Mouse (Mus musculus) central nervous system, embryonic 11.5 days (tissue): ENCODE data around the gene Hmga1. TPM values are rescaled to one million over a fixed set of nuclear protein-coding genes. Genes with fewer than 3 reads are reported as not detected.

ENCODE experiments used
- polyA plus RNA-seq: library from polyadenylated mRNA; depleted of rRNA; stranded (reverse); fragments of >200 nt; gene quantifications from 2 replicates; pipeline ENCODE4 v1.2.3, GENCODE M21; 2012; rRNA removed

The Hmga1 gene
- polyA plus RNA-seq, result 284 and 304 TPM in 2 replicates

DNA sequence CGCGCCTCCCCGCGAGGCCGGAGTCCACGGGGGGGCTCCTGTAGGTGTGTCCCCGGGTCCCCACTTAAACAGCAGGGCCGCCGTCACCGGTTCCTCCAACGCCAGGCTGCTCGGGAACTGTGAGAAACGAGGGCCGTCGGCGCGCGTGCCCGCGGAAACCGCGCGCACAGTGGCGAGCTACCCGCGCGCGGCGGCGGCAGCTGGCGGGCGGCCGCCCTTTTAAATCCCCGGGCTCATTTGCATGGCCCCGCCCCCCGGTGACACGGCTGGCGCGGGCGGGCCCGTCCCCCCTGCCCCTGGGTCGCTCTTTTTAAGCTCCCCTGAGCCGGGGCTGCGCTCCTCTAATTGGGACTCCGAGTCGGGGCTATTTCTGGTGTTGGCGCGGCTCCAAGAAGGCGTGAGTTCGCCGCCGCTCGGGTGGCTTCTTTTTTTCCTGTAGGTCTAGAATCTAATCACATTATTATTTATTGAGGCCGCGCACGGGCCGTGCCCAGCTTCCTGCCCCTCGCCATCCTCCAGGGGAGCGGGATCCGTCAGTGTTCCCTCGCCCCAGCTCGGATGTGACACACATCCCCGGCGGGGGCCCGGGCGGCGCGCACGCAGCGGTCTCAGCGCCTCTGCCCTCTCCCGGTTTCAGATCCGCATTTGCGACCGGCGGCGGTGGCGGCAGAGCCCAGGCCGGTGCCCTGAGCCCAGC, at the start of gene Hmga1:
Hmga1 (plus strand) TSS at position 183 of the 697 bp plus-strand sequence.

DNA sequence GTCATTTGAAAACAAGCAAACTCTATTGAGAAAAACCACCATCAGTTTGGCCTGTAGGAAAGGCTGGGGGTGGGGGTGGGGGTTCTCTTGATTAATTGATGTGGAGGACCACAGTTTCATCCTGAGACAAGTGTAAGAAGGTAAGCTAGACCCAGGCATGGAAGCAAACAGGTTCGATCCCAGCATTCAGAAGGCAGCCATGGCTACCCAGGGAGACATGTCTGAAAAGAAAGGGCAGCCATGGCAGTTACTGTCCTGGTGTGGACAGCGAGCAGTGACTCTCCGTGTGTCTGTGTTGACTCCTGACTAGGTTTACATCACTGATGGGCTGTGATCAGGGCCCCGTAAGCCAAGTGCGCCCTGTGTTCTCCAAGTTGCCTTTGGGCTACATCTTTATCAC, 35.0 kb upstream of the Hmga1 start, which contains the start of gene Grm4:
Grm4 (minus strand) TSS at position 101 of the 400 bp plus-strand sequence.

DNA sequence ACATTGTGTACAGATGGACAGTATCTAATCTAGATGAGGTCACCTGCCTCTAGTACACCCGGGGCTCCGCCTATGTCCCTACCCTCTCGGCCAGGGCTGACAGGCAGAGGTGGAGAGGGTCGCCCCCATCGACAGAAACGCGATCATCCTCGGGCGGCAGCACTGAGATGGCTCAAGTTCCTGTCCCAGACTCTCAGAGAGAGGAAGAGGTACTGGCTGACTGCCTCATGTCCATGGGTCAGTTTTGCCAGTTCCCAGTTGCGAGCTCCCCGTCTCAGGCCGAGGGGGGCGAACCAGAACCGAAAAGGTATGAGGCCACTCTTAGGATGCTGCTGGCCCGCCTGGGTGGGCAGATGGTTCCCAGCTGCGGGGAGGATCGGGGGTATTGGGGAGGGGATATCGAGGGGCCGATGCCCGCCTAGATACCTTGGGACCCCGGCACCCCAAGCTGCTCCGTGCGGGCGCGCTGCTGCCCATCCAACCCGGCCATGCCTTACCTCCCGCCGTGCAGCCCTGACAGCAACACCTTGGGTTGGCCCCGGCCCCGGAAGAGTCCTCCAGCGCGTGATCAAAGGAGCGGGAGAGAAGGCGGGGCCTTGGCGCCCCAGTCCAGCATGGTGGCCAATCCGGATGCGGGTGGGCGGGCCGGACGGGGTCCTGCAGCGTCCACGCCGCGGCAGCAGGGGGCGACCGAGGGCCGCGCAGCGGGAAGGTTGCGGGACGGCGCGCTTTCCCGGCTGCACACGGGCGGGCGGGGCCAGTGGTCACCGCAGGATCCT, 9.1 kb downstream of the Hmga1 start, which contains the start of gene AI413582:
AI413582 (minus strand) TSS at position 594 of the 779 bp plus-strand sequence.

Other genes starting within 250 kb of the Hmga1 start
- gene Grm4, start 35.1 kb upstream of the Hmga1 start, polyA plus RNA-seq, result 4.8 and 7.1 TPM in 2 replicates
- 11.1 and 13.9 TPM in 2 replicates for gene AI413582, start 9.3 kb downstream of the Hmga1 start, polyA plus RNA-seq
- gene Nudt3, start 67.0 kb downstream of the Hmga1 start, polyA plus RNA-seq, result 196 and 673 TPM in 2 replicates
- 0.23 TPM in 1 of 2 replicates, not detected in the other for gene RPS10-NUDT3, start 78.7 kb downstream of the Hmga1 start, polyA plus RNA-seq
- gene Rps10, start 80.2 kb downstream of the Hmga1 start, polyA plus RNA-seq, result 1,632 and 1,758 TPM in 2 replicates
- gene Pacsin1, start 99.0 kb downstream of the Hmga1 start, polyA plus RNA-seq, result 3.4 TPM in 2 replicates
- 0.35 and 0.63 TPM in 2 replicates for gene Spdef, start 172.5 kb downstream of the Hmga1 start, polyA plus RNA-seq